Mouse (Mus musculus) heart, postnatal 0 days (tissue): ENCODE measurements around the gene Ano8. TPM values are rescaled to one million over a fixed set of nuclear protein-coding genes. Genes with fewer than 3 reads are reported as not detected.

Source experiments
- ATAC-seq: fragments of 200-750 bp; cut with Nextera tagmentation; 2 replicates; pipeline ENCODE4 v1.8.0; 2017; ENCODE audit warnings: low read depth, moderate number of reproducible peaks, moderate library complexity; ENCODE audit not compliant: insufficient read depth
- DNase-seq: peaks from one replicate; pipeline ENCODE4 v3.0.0-alpha.2; 2016; ENCODE audit warnings: low spot score
- H3K27ac ChIP-seq: fragments of 300-500 bp; sonication (generic); 2 replicates; pipeline ENCODE4 v1.5.1; 2014; ENCODE audit warnings: low read depth, mild to moderate bottlenecking
- H3K27me3 ChIP-seq: fragments of 300-500 bp; sonication (generic); 2 replicates; pipeline ENCODE4 v1.6.1; 2014; ENCODE audit warnings: low read length, mixed read lengths; ENCODE audit not compliant: control insufficient read depth, insufficient read depth
- H3K36me3 ChIP-seq: fragments of 300-500 bp; sonication (generic); replicated peaks from 2 replicates; pipeline ENCODE4 v1.6.1; 2014; ENCODE audit warnings: low read length, mixed read lengths; ENCODE audit not compliant: control insufficient read depth, insufficient read depth
- H3K4me1 ChIP-seq: fragments of 300-500 bp; sonication (generic); 2 replicates; pipeline ENCODE4 v1.6.1; 2014; ENCODE audit warnings: antibody characterized with exemption; ENCODE audit not compliant: control insufficient read depth, insufficient read depth
- H3K4me2 ChIP-seq: fragments of 300-500 bp; sonication (generic); 2 replicates; pipeline ENCODE4 v1.6.1; 2014; ENCODE audit warnings: low read depth, mild to moderate bottlenecking, low read length, moderate library complexity
- H3K4me3 ChIP-seq: fragments of 300-500 bp; sonication (generic); 2 replicates; pipeline ENCODE4 v1.5.1; 2014; ENCODE audit warnings: low read depth, low read length
- H3K9ac ChIP-seq: fragments of 300-500 bp; sonication (generic); replicated peaks from 2 replicates; pipeline ENCODE4 v1.6.1; 2014; ENCODE audit warnings: low read depth, low read length, mixed read lengths
- H3K9me3 ChIP-seq: fragments of 300-500 bp; sonication (generic); replicated peaks from 2 replicates; pipeline ENCODE4 v1.6.1; 2016; ENCODE audit warnings: low read length; ENCODE audit not compliant: control insufficient read depth
- CTCF ChIP-seq: IDR thresholded peaks from 2 replicates; pipeline ENCODE4 v1.5.1; 2016; ENCODE audit warnings: antibody characterized with exemption, control low read depth, low read depth
- EP300 ChIP-seq: IDR thresholded peaks from 2 replicates; pipeline ENCODE4 v1.6.1; 2016; ENCODE audit warnings: antibody characterized with exemption, low read depth
- WGBS: fragments of 180-500 bp; shearing (Covaris S2); extraction: QIAGEN DNeasy Blood & Tissue Kit; methylation state at CpG from one replicate; pipeline ENCODE4 v1.1.7; 2014; 5-methylcytosine and 5-hydroxymethylcytosine counted together
- polyA plus RNA-seq: library from polyadenylated mRNA; unstranded; fragments of >200 nt; fragmentation: Nextera tagmentation; extraction: Ambion mirVana; gene quantifications from 2 replicates; pipeline ENCODE4 v1.2.1, GENCODE M21; 2015
- total RNA-seq: library from RNA; depleted of rRNA; stranded (reverse); fragments of >200 nt; gene quantifications from 2 replicates; pipeline ENCODE4 v1.2.3, GENCODE M21; 2014; ENCODE audit warnings: low replicate concordance

Gene Ano8
- total and polyA plus RNA-seq, 2 experiments from 2014 or later = 0.74 to 10.8 TPM

GRCm38 (mm10) chr8:71497881-71498501, 12.2 kb upstream of the Ano8 start:
- DNase-seq (peak; percentile 35), ATAC-seq (0 out of 2 replicates have a peak, but pooled peaks have one; percentile 8)
- Histone ChIP-seq H3K9me3 (no peaks in the 10 kb centered on the region), H3K27ac (peak overlapping the region; percentile 49), H3K27me3 (no peaks in the 10 kb centered on the region), H3K4me2 (peak overlapping the region; percentile 9; the same call in 1 of the 2 replicates), H3K36me3 (no peaks in the 10 kb centered on the region; the same call in 1 of the 2 replicates), H3K4me1 (peaks cover 44% of the 10 kb centered on the region), H3K4me3 (no peak overlapping the region), H3K9ac (no peak overlapping the region)
- 15% methylated on average over 15 of the region's 15 CpGs for WGBS
- 0 out of 2 replicates have a peak, but pooled peaks have one; percentile 21 for TF ChIP-seq EP300
- no peak for TF ChIP-seq CTCF

- Histone ChIP-seq H3K27me3 (no peaks in the 10 kb centered on the region), H3K9me3 (no peaks in the 10 kb centered on the region), H3K4me1 (peaks cover 44% of the 10 kb centered on the region), H3K27ac (0 out of 2 replicates have a peak overlapping the region, but pooled peaks have one; percentile 54), H3K4me2 (no peak overlapping the region), H3K9ac (no peak overlapping the region), H3K36me3 (peaks cover 7% of the 10 kb centered on the region), H3K4me3 (no peak overlapping the region)
- DNase-seq = no peak
- 96% methylated on average over 1 of the region's 1 CpGs for WGBS
- ATAC-seq = no peak
- TF ChIP-seq CTCF (no peak), EP300 (no peak)
Measured at GRCm38 (mm10) chr8:71497077-71497645, 11.4 kb upstream of the Ano8 start.

DNA sequence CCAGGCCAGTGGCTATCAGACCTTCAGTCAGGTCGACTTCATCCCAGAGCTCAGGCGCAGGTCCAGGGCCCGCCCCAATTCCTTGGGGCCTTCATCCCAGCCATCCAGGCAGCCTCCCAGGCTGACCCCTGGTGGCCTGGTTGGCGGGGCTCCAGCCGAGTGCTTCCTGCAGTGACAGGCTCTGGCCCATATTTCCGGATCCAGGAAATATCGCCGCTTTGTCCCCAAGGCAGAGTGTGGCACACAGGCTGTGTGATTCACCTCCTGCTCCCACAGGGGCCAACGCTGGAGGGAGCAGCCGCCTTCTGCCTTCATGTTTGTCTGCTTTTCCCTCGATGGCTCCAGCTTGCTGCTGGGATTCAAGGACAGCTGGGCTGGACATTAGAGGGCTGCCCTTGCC, 10.7 kb upstream of the Ano8 start:
- peak overlapping the region; percentile 54 for H3K27ac ChIP-seq
- H3K36me3 ChIP-seq = peaks cover 13% of the 10 kb centered on the region
- ATAC-seq (peak; percentile 62), DNase-seq (peak; percentile 80)
- H3K27me3 ChIP-seq = no peaks in the 10 kb centered on the region
- TF ChIP-seq CTCF (peak; percentile 31), EP300 (0 out of 2 replicates have a peak, but pooled peaks have one; percentile 76)
- H3K4me1 ChIP-seq = peaks cover 44% of the 10 kb centered on the region
- H3K9ac ChIP-seq = no peak overlapping the region
- 22% methylated on average over 11 of the region's 11 CpGs for WGBS
- no peak overlapping the region for H3K4me3 ChIP-seq
- H3K4me2 ChIP-seq = no peak overlapping the region
- no peaks in the 10 kb centered on the region for H3K9me3 ChIP-seq

- Histone ChIP-seq H3K27ac (peak overlapping the region; percentile 54), H3K4me1 (peaks cover 44% of the 10 kb centered on the region), H3K4me3 (no peak overlapping the region), H3K36me3 (peaks cover 20% of the 10 kb centered on the region), H3K9ac (no peak overlapping the region), H3K4me2 (no peak overlapping the region), H3K9me3 (no peaks in the 10 kb centered on the region), H3K27me3 (no peaks in the 10 kb centered on the region)
- ATAC-seq = no peak
- TF ChIP-seq EP300 (no peak), CTCF (no peak)
- DNase-seq = no peak
- WGBS = 65% methylated on average over 5 of the region's 5 CpGs
Measured at GRCm38 (mm10) chr8:71495811-71496210, 10.0 kb upstream of the Ano8 start.

DNA sequence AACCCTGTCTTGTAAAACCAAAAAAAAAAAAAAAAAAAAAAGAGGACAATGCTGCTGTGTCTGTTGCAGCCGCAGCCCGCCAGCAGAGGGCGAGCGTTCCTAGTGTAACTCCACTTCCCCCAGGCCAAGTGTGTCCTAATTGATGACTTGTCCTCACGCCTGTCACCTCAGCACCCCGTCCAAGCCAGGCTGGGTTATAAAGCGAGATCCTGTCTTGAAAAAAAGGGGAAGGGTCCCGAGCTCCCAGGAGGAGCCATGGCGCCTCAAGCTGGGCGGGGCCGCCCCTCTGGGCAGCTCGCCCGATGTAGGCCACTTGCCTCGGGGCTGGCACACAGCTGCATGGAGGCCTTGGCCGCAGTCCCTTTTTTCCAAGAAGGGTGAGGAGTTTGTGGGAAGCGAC, 9.3 kb upstream of the Ano8 start:
- peak overlapping the region; percentile 24; the same call in 1 of the 2 replicates for H3K4me3 ChIP-seq
- no peak for TF ChIP-seq EP300
- TF ChIP-seq CTCF = peak; percentile 78
- peak overlapping the region; percentile 50 for H3K4me2 ChIP-seq
- WGBS = 8% methylated on average over 15 of the region's 16 CpGs
- ATAC-seq (peak; percentile 73), DNase-seq (peak; percentile 79)
- no peaks in the 10 kb centered on the region for H3K9me3 ChIP-seq
- H3K4me1 ChIP-seq = peaks cover 44% of the 10 kb centered on the region
- no peak overlapping the region for H3K9ac ChIP-seq
- peak overlapping the region; percentile 54 for H3K27ac ChIP-seq
- H3K27me3 ChIP-seq = no peaks in the 10 kb centered on the region
- H3K36me3 ChIP-seq = peaks cover 23% of the 10 kb centered on the region
